Mouse (Mus musculus) CH12.LX (cell line): ENCODE results near the gene Nhp2. TPM values are rescaled to one million over a fixed set of nuclear protein-coding genes. Genes with fewer than 3 reads are reported as not detected.

Experiments used
- DNase-seq: peaks from one replicate; pipeline ENCODE4 v3.0.0-alpha.2; 2013; ENCODE audit errors: extremely low read depth
- H3K27ac ChIP-seq: 2 replicates; pipeline ENCODE4 v1.5.1; 2012; ENCODE audit warnings: low read depth, mild to moderate bottlenecking, control low read depth, moderate library complexity; ENCODE audit not compliant: insufficient read depth
- H3K27me3 ChIP-seq: replicated peaks from 2 replicates; pipeline ENCODE3; 2012; ENCODE audit warnings: inconsistent platforms
- H3K36me3 ChIP-seq, 2 experiments: replicated peaks in 1 of 2; 2 replicates each; pipeline versions ENCODE3 to v1.6.1; 2012; ENCODE audit warnings: inconsistent platforms in 1 of 2, low read length in 1 of 2, mild to moderate bottlenecking in 1 of 2, mixed read lengths in 1 of 2, moderate library complexity in 1 of 2; ENCODE audit not compliant: control insufficient read depth in 1 of 2, insufficient read depth in 1 of 2
- H3K4me1 ChIP-seq, 2 experiments: 2 replicates each; pipeline ENCODE4 v1.6.1; 2012; ENCODE audit warnings: inconsistent platforms in 1 of 2, moderate library complexity in 1 of 2; ENCODE audit not compliant: insufficient read depth in 2 of 2, control insufficient read depth in 1 of 2
- H3K4me2 ChIP-seq: 2 replicates; pipeline ENCODE4 v1.6.1; 2012; ENCODE audit warnings: low read depth, mild to moderate bottlenecking, control low read depth; ENCODE audit not compliant: poor library complexity, insufficient read depth, severe bottlenecking
- H3K4me3 ChIP-seq, 3 experiments: fragments of 150-350 bp in 1 of 3; sonication (generic) in 1 of 3; replicated peaks in 1 of 3; 2 replicates each; pipeline versions ENCODE3 to v1.5.1; 2011 to 2012; ENCODE audit warnings: low read depth in 2 of 3, low read length in 2 of 3, mild to moderate bottlenecking in 2 of 3, moderate library complexity in 2 of 3, control low read depth in 1 of 3, improper control_type of control experiment in 1 of 3, inconsistent platforms in 1 of 3, mixed read lengths in 1 of 3; ENCODE audit not compliant: poor library complexity in 1 of 3
- H3K79me2 ChIP-seq: replicated peaks from 2 replicates; pipeline ENCODE4 v1.6.1; 2012; ENCODE audit warnings: mild to moderate bottlenecking, moderate library complexity; ENCODE audit not compliant: control insufficient read depth, poor library complexity, insufficient read depth, severe bottlenecking; ENCODE audit errors: extremely low read depth
- H3K9ac ChIP-seq: 2 replicates; pipeline ENCODE4 v1.6.1; 2012; ENCODE audit warnings: low read depth, mild to moderate bottlenecking, control low read depth, moderate library complexity; ENCODE audit not compliant: insufficient read depth
- H3K9me3 ChIP-seq: replicated peaks from 2 replicates; pipeline ENCODE3; 2012; ENCODE audit warnings: low read length, inconsistent platforms, mixed read lengths
- BHLHE40 ChIP-seq: IDR thresholded peaks from 2 replicates; pipeline ENCODE4 v1.6.1; 2011; ENCODE audit warnings: mild to moderate bottlenecking, low read depth, low read length, improper control_type of control experiment
- CHD1 ChIP-seq: IDR thresholded peaks from 2 replicates; pipeline ENCODE4 v1.6.1; 2012; ENCODE audit warnings: low read depth, low read length, improper control_type of control experiment, inconsistent platforms
- ETS1 ChIP-seq: conservative IDR thresholded peaks from 2 replicates; pipeline ENCODE4 v1.6.1; 2012; ENCODE audit warnings: low read depth, mild to moderate bottlenecking, inconsistent platforms, low read length, improper control_type of control experiment, moderate library complexity
- HCFC1 ChIP-seq: IDR thresholded peaks from 2 replicates; pipeline ENCODE4 v1.6.1; 2012; ENCODE audit warnings: low read depth, mild to moderate bottlenecking, inconsistent platforms, low read length, improper control_type of control experiment
- IRF4 ChIP-seq: IDR thresholded peaks from 2 replicates; pipeline ENCODE4 v1.6.1; 2014; ENCODE audit warnings: low read depth, mild to moderate bottlenecking, inconsistent platforms, low read length, improper control_type of control experiment
- JUN ChIP-seq: IDR thresholded peaks from 2 replicates; pipeline ENCODE4 v1.6.1; 2011; ENCODE audit warnings: low read depth, mild to moderate bottlenecking, low read length, improper control_type of control experiment, moderate library complexity; ENCODE audit not compliant: insufficient read depth
- KAT2A ChIP-seq: IDR thresholded peaks from 2 replicates; pipeline ENCODE4 v1.6.1; 2012; ENCODE audit warnings: low read length, improper control_type of control experiment, inconsistent platforms; ENCODE audit not compliant: insufficient replicate concordance
- MAX ChIP-seq: IDR thresholded peaks from 2 replicates; pipeline ENCODE4 v1.6.1; 2011; ENCODE audit warnings: low read length, improper control_type of control experiment
- MAZ ChIP-seq: IDR thresholded peaks from 2 replicates; pipeline ENCODE4 v1.6.1; 2012; ENCODE audit warnings: low read depth, mild to moderate bottlenecking, inconsistent platforms, low read length, improper control_type of control experiment, moderate library complexity
- MXI1 ChIP-seq: IDR thresholded peaks from 2 replicates; pipeline ENCODE4 v1.6.1; 2011; ENCODE audit warnings: mild to moderate bottlenecking, low read depth, low read length, improper control_type of control experiment
- MYC ChIP-seq: IDR thresholded peaks from 2 replicates; pipeline ENCODE4 v1.6.1; 2011; ENCODE audit warnings: low read depth, mild to moderate bottlenecking, improper control_type of control experiment, low read length
- NRF1 ChIP-seq: IDR thresholded peaks from 2 replicates; pipeline ENCODE4 v1.6.1; 2014; ENCODE audit warnings: low read depth, mild to moderate bottlenecking, inconsistent platforms, low read length, improper control_type of control experiment, moderate library complexity
- POLR2A ChIP-seq: IDR thresholded peaks from 2 replicates; pipeline ENCODE4 v1.6.1; 2011; ENCODE audit warnings: low read depth, mild to moderate bottlenecking, improper control_type of control experiment, low read length
- RAD21 ChIP-seq: IDR thresholded peaks from 2 replicates; pipeline ENCODE4 v1.6.1; 2011; ENCODE audit warnings: low read depth, mild to moderate bottlenecking, low read length, improper control_type of control experiment, moderate library complexity
- RCOR1 ChIP-seq: conservative IDR thresholded peaks from 2 replicates; pipeline ENCODE4 v1.6.1; 2012; ENCODE audit warnings: low read depth, mild to moderate bottlenecking, inconsistent platforms, low read length, improper control_type of control experiment
- SIN3A ChIP-seq: IDR thresholded peaks from 2 replicates; pipeline ENCODE4 v1.6.1; 2012; ENCODE audit warnings: low read length, improper control_type of control experiment, inconsistent platforms
- SMC3 ChIP-seq: IDR thresholded peaks from 2 replicates; pipeline ENCODE4 v1.6.1; 2011; ENCODE audit warnings: low read depth, low read length, improper control_type of control experiment
- TCF12 ChIP-seq: IDR thresholded peaks from 2 replicates; pipeline ENCODE4 v1.6.1; 2014; ENCODE audit warnings: low read depth, mild to moderate bottlenecking, inconsistent platforms, low read length, improper control_type of control experiment
- USF2 ChIP-seq: conservative IDR thresholded peaks from 2 replicates; pipeline ENCODE4 v1.6.1; 2011; ENCODE audit warnings: low read depth, low read length, improper control_type of control experiment
- dilution Hi-C: fragments of 300-500 bp; cut with MboI; formaldehyde crosslinking; loops from 2 replicates; pipeline ENCODE4 v1.14.3; 2020; ENCODE audit warnings: low sequenced_read_pairs; ENCODE audit not compliant: extremely low pct_unique_long_range_greater_than_20kb, extremely low pct_ligation_motif_present
- in situ Hi-C: fragments of 300-500 bp; cut with MboI; formaldehyde crosslinking; loops from 3 replicates; pipeline ENCODE4 v1.14.3; 2019; ENCODE audit warnings: low sequenced_read_pairs, low pct_ligation_motif_present, low pct_unique_long_range_greater_than_20kb, mixed read lengths
- polyA plus RNA-seq: library from polyadenylated mRNA; unstranded; fragments of >175 nt; gene quantifications from 2 replicates; pipeline ENCODE4 v1.2.1, GENCODE M21; 2012; ENCODE audit warnings: low read depth; ENCODE audit not compliant: insufficient read length
- total RNA-seq, 2 experiments: library from RNA; depleted of rRNA; stranded (reverse); fragments of 300-350 nt in 1 of 2; fragments of >200 nt in 1 of 2; gene quantifications; 2 replicates each; pipeline ENCODE4 v1.2.3; 2012 to 2014

The Nhp2 gene
- total and polyA plus RNA-seq, 3 experiments = 489 to 847 (median 722) TPM

DNA sequence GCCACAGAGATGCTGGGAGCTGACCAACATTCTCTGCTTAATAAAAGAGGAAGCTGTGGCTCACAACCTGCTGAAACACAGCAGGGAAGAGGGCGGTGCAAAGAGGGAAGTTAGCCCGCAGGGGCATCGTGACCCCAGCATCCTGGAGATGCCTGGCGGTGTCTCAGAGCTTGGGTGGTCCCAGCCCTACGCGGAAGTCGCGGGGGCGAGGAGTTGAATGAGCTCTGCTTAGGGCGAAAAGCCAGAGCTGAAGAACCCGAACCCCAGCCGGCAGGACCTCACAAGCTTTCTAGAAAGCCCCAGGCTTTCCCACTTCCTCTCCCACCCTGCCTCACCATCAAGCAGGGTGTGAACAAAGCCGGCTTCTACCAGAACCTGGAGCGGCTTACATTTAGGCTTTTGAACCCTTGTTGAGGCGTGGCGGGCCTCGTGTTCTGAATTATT, 18.5 kb downstream of the Nhp2 start (continued):
- TF ChIP-seq POLR2A (peak; percentile 88), HCFC1 (peak; percentile 39; the same call in 1 of the 2 replicates), MAZ (no peak), JUN (no peak), SIN3A (peak; percentile 66), USF2 (no peak)

DNA sequence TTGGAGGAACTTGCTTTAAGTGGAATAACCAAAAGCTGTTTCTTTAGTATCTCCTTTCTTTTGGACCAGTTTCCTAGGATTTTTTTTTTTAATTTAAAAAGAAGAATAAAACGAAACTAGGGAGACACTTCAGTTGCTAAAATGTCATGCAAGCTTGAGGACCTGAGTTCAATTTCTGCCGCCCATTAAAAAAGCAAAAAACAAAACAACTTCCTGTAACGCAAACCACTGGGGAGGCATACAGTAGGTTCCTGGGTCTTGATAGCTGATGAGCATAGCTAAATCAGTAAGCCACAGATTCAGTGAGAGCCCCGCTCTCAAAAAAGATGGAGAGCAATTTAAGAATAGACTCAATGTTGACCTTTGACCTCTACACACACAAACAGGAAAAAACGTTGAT, 19.0 kb downstream of the Nhp2 start:
- Histone ChIP-seq H3K79me2 (peaks cover 9% of the 10 kb centered on the region; the same call in 1 of the 2 replicates), H3K9ac (peak overlapping the region; percentile 33), H3K9me3 (no peaks in the 10 kb centered on the region), H3K27ac (peak overlapping the region; percentile 79; the same call in 1 of the 2 replicates), H3K4me3 (peak overlapping the region in 1 of 3 experiments; percentile 42), H3K27me3 (no peaks in the 10 kb centered on the region), H3K36me3 (peaks cover 6 to 42% of the 10 kb centered on the region in 2 experiments), H3K4me2 (peak overlapping the region; percentile 81), H3K4me1 (peaks cover 7 to 77% of the 10 kb centered on the region in 2 experiments)
- dilution Hi-C loops (no loop called here), in situ Hi-C loops (no loop called here)
- DNase-seq = no peak
- TF ChIP-seq POLR2A (no peak), RCOR1 (no peak), KAT2A (no peak), MAZ (no peak), CHD1 (no peak)

DNA sequence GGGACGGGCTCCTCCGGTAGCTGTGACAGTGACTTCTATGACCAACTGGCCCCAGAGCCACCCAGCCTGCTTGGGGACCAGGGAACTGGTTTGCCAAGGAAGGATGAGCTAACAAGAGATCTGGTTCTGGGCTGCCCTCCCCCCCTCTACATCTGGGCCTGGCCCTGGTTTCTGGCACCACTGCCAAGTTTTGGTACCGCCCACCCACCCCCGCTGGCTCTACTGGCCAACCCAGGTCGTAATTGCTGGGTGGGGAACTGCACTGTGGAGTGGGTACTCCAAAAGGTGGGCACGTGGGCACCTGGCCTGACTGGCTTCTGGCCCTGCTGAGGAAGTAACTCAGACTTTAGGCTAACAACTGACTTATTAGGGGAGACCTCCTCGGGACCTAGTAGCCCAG, 21.2 kb downstream of the Nhp2 start:
- H3K27ac ChIP-seq = no peak overlapping the region
- H3K9ac ChIP-seq = no peak overlapping the region
- no peaks in the 10 kb centered on the region for H3K27me3 ChIP-seq
- DNase-seq = no peak
- H3K4me1 ChIP-seq = peaks cover 23 to 81% of the 10 kb centered on the region in 2 experiments
- peaks cover 15 to 47% of the 10 kb centered on the region in 2 experiments for H3K36me3 ChIP-seq
- TF ChIP-seq SIN3A = no peak
- in situ Hi-C loops = no loop called here
- no peak overlapping the region for H3K4me2 ChIP-seq
- H3K79me2 ChIP-seq = peaks cover 3% of the 10 kb centered on the region; the same call in 1 of the 2 replicates
- H3K4me3 ChIP-seq = no peak overlapping the region
- dilution Hi-C loops = no loop called here
- no peaks in the 10 kb centered on the region for H3K9me3 ChIP-seq

DNA sequence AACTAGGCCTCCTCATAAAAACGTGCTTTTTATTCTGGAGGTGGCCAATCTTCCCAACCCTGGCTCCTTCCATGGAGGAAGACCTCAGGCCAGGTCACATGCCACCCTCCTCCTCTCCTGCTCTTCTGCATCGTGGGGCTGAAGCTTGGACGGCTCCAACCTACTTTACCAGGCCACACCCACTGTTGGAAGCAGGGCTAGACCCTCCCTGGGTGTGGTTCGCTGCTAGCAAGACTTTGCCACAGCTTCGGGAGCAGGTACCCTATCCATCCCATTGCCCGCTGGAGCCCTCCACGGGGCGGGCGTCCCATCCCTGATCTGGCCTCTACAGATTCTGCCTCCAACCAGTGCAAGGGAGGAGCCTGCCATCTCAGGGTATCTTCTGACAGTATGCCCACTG, 23.7 kb downstream of the Nhp2 start:
- Histone ChIP-seq H3K9ac (no peak overlapping the region), H3K27me3 (no peaks in the 10 kb centered on the region), H3K36me3 (peaks cover 15 to 57% of the 10 kb centered on the region in 2 experiments), H3K27ac (peak overlapping the region; percentile 93), H3K4me2 (peak overlapping the region; percentile 2; the same call in 1 of the 2 replicates), H3K79me2 (no peaks in the 10 kb centered on the region), H3K4me3 (peak overlapping the region in 1 of 3 experiments; percentile 37), H3K9me3 (no peaks in the 10 kb centered on the region), H3K4me1 (peaks cover 36 to 95% of the 10 kb centered on the region in 2 experiments)
- dilution Hi-C loops = no loop called here
- in situ Hi-C loops = no loop called here
- no peak for TF ChIP-seq MXI1
- no peak for TF ChIP-seq SMC3
- TF ChIP-seq TCF12 = no peak
- no peak for TF ChIP-seq RAD21
- no peak for TF ChIP-seq MYC
- no peak for TF ChIP-seq MAX
- TF ChIP-seq IRF4 = no peak
- TF ChIP-seq KAT2A = no peak
- no peak for TF ChIP-seq JUN
- TF ChIP-seq BHLHE40 = no peak
- no peak for TF ChIP-seq NRF1
- no peak for TF ChIP-seq ETS1
- DNase-seq = no peak
